Mouse (Mus musculus) liver, embryonic 16.5 days (tissue): ENCODE data around the gene Dcx. TPM values are rescaled to one million over a fixed set of nuclear protein-coding genes. Genes with fewer than 3 reads are reported as not detected.

Source experiments
- ATAC-seq: fragments of 200-750 bp; cut with Nextera tagmentation; 2 replicates; pipeline ENCODE4 v1.8.0; 2017; ENCODE audit warnings: low read depth, mild to moderate bottlenecking, moderate number of reproducible peaks, moderate library complexity
- H3K27ac ChIP-seq: fragments of 300-500 bp; sonication (generic); 2 replicates; pipeline ENCODE4 v1.5.1; 2014; ENCODE audit warnings: mild to moderate bottlenecking, low read length
- H3K27me3 ChIP-seq: fragments of 300-500 bp; sonication (generic); 2 replicates; pipeline ENCODE4 v1.6.1; 2014; ENCODE audit warnings: low read depth, low read length, mixed read lengths; ENCODE audit not compliant: control insufficient read depth, insufficient read depth
- H3K36me3 ChIP-seq: fragments of 300-500 bp; sonication (generic); 2 replicates; pipeline ENCODE4 v1.6.1; 2014; ENCODE audit warnings: mild to moderate bottlenecking; ENCODE audit not compliant: control insufficient read depth, insufficient read depth
- H3K4me1 ChIP-seq: fragments of 300-500 bp; sonication (generic); 2 replicates; pipeline ENCODE4 v1.6.1; 2014; ENCODE audit warnings: low read depth, low read length, mixed read lengths; ENCODE audit not compliant: control insufficient read depth
- H3K4me2 ChIP-seq: fragments of 300-500 bp; sonication (generic); 2 replicates; pipeline ENCODE4 v1.6.1; 2014; ENCODE audit warnings: low read depth, low read length, mixed read lengths
- H3K4me3 ChIP-seq: fragments of 300-500 bp; sonication (generic); 2 replicates; pipeline ENCODE4 v1.5.1; 2014; ENCODE audit warnings: low read depth, mild to moderate bottlenecking, low read length
- H3K9ac ChIP-seq: fragments of 300-500 bp; sonication (generic); 2 replicates; pipeline ENCODE4 v1.6.1; 2014; ENCODE audit warnings: low read depth, low read length
- H3K9me3 ChIP-seq: fragments of 300-500 bp; sonication (generic); replicated peaks from 2 replicates; pipeline ENCODE4 v1.6.1; 2016; ENCODE audit warnings: low read length; ENCODE audit not compliant: control insufficient read depth
- WGBS: fragments of 180-500 bp; shearing (Covaris S2); extraction: QIAGEN DNeasy Blood & Tissue Kit; methylation state at CpG from one replicate; pipeline ENCODE4 v1.1.7; 2014; ENCODE audit not compliant: insufficient replicate concordance; 5-methylcytosine and 5-hydroxymethylcytosine counted together
- microRNA-seq: library from miRNA; unstranded; fragments of <30 nt; microRNA quantifications from one replicate; pipeline ENCODE4, GENCODE M21; 2016
- polyA plus RNA-seq: library from polyadenylated mRNA; unstranded; fragments of >200 nt; fragmentation: Nextera tagmentation; extraction: Ambion mirVana; gene quantifications from 2 replicates; pipeline ENCODE4 v1.2.1, GENCODE M21; 2015

Dcx gene
- polyA plus RNA-seq, 1 experiment from 2014 or later, result 0.17 TPM

GRCm38 (mm10) chrX:143851351-143851750, 81.8 kb downstream of the Dcx start:
- no peak for ATAC-seq
- H3K4me1 ChIP-seq, result no peaks in the 10 kb centered on the region

GRCm38 (mm10) chrX:143849969-143850368, 83.1 kb downstream of the Dcx start:
- Histone ChIP-seq H3K4me2 (no peak overlapping the region), H3K27me3 (no peaks in the 10 kb centered on the region; the same call in 1 of the 2 replicates), H3K4me3 (no peak overlapping the region), H3K9me3 (no peaks in the 10 kb centered on the region), H3K27ac (no peak overlapping the region), H3K4me1 (no peaks in the 10 kb centered on the region), H3K9ac (no peak overlapping the region), H3K36me3 (no peaks in the 10 kb centered on the region)
- ATAC-seq, result no peak
- WGBS, result 52% methylated on average over 3 of the region's 3 CpGs

More at GRCm38 (mm10) chrX:143851351-143851750, 81.8 kb downstream of the Dcx start:
- WGBS, result 50% methylated on average over 3 of the region's 3 CpGs
- Histone ChIP-seq H3K4me3 (no peak overlapping the region), H3K27ac (no peak overlapping the region), H3K36me3 (no peaks in the 10 kb centered on the region), H3K9ac (no peak overlapping the region), H3K4me2 (no peak overlapping the region), H3K27me3 (no peaks in the 10 kb centered on the region; the same call in 1 of the 2 replicates), H3K9me3 (no peaks in the 10 kb centered on the region)

GRCm38 (mm10) chrX:143846637-143847036, 86.5 kb downstream of the Dcx start:
- 58% methylated on average over 3 of the region's 3 CpGs for WGBS
- Histone ChIP-seq H3K9ac (no peak overlapping the region), H3K9me3 (no peaks in the 10 kb centered on the region)

GRCm38 (mm10) chrX:143827212-143827611, 105.9 kb downstream of the Dcx start, which contains the start of gene Capn6:
Gene Capn6 (minus strand): TSS chrX:143827414.
- no peaks in the 10 kb centered on the region for H3K27me3 ChIP-seq
- H3K4me2 ChIP-seq, result no peak within 1 kb of the TSS
- H3K4me3 ChIP-seq, result no peak within 1 kb of the TSS
- no peak within 1 kb of the TSS for H3K27ac ChIP-seq
- 43% methylated on average over 4 of the region's 4 CpGs for WGBS
- no peak within 1 kb of the TSS for H3K9ac ChIP-seq
- no peaks in the 10 kb centered on the region for H3K36me3 ChIP-seq
- H3K4me1 ChIP-seq, result no peaks in the 10 kb centered on the region
- ATAC-seq, result no peak
- no peaks in the 10 kb centered on the region for H3K9me3 ChIP-seq

More at GRCm38 (mm10) chrX:143846637-143847036, 86.5 kb downstream of the Dcx start:
- H3K27ac ChIP-seq, result no peak overlapping the region
- H3K27me3 ChIP-seq, result no peaks in the 10 kb centered on the region; the same call in 1 of the 2 replicates
- no peaks in the 10 kb centered on the region for H3K4me1 ChIP-seq
- no peak overlapping the region for H3K4me3 ChIP-seq
- no peak overlapping the region for H3K4me2 ChIP-seq
- no peak for ATAC-seq
- H3K36me3 ChIP-seq, result no peaks in the 10 kb centered on the region

- H3K9me3 ChIP-seq, result no peaks in the 10 kb centered on the region
- H3K27me3 ChIP-seq, result no peaks in the 10 kb centered on the region
- ATAC-seq, result no peak
- H3K4me2 ChIP-seq, result no peak overlapping the region
- H3K9ac ChIP-seq, result no peak overlapping the region
- 33% methylated on average over 4 of the region's 4 CpGs for WGBS
- H3K4me3 ChIP-seq, result no peak overlapping the region
- no peak overlapping the region for H3K27ac ChIP-seq
- no peaks in the 10 kb centered on the region for H3K4me1 ChIP-seq
- no peaks in the 10 kb centered on the region for H3K36me3 ChIP-seq
Measured at GRCm38 (mm10) chrX:143826521-143826920, 106.6 kb downstream of the Dcx start.

- 64% methylated on average over 2 of the region's 2 CpGs for WGBS
- no peak for ATAC-seq
- H3K9ac ChIP-seq, result no peak overlapping the region
- no peak overlapping the region for H3K4me3 ChIP-seq
- H3K27me3 ChIP-seq, result no peaks in the 10 kb centered on the region
- no peak overlapping the region for H3K4me2 ChIP-seq
- H3K4me1 ChIP-seq, result no peaks in the 10 kb centered on the region
- no peak overlapping the region for H3K27ac ChIP-seq
- no peaks in the 10 kb centered on the region for H3K36me3 ChIP-seq
- H3K9me3 ChIP-seq, result no peaks in the 10 kb centered on the region
Measured at GRCm38 (mm10) chrX:143818961-143819360, 114.2 kb downstream of the Dcx start.

GRCm38 (mm10) chrX:143815948-143816347, 117.2 kb downstream of the Dcx start:
- Histone ChIP-seq H3K36me3 (no peaks in the 10 kb centered on the region), H3K4me2 (no peak overlapping the region), H3K4me3 (no peak overlapping the region), H3K4me1 (no peaks in the 10 kb centered on the region), H3K27ac (no peak overlapping the region), H3K27me3 (no peaks in the 10 kb centered on the region), H3K9me3 (no peaks in the 10 kb centered on the region), H3K9ac (no peak overlapping the region)
- 48% methylated on average over 1 of the region's 1 CpGs for WGBS
- ATAC-seq, result no peak

Small RNA genes lying within 50 kb of the gene (microRNA-seq; reads per million reads assigned to microRNA genes)
- gene Gm47298, result 0.74 reads per million

Other genes starting within 250 kb of the Dcx start
- gene Capn6, start 105.9 kb downstream of the Dcx start, polyA plus RNA-seq, result 13.2 and 15.4 TPM in 2 replicates
- gene A730046J19Rik, start 220.4 kb upstream of the Dcx start, polyA plus RNA-seq, result 0.13 and 0.21 TPM in 2 replicates